ENCODE assay signal across 13 mouse cellular contexts in genomic region chr1:91061105-91061504, GRCm38 (mm10).
A peak's percentile ranks its signal among the peaks of the same experiment; 100 is the strongest.
DNase-seq lines count a peak whose midpoint lies in the region; ATAC-seq and TF ChIP-seq lines count a peak whose summit lies in the region.
"Had no signal": no experiment of that assay in that cellular context is flagged by ENCODE, and none has a peak within 500 bp of the region (broad histone marks: within the 10 kb centered on the region; RNA-seq: fewer than 3 reads in every experiment).

No protein-coding gene starts in this region.

- TF ChIP-seq POLR2A in kidney, adult 2 months (IDR thresholded peaks at IDR 0.05; ENCODE audit: low read depth, low read length): no peak
- no peak for TF ChIP-seq POLR2A in small intestine, adult 2 months (IDR thresholded peaks at IDR 0.05; ENCODE audit: low read depth, low read length)

- peaks cover 38% of the 10 kb centered on the region for H3K4me1 ChIP-seq in kidney, adult 2 months (ENCODE audit: control insufficient read depth, insufficient read depth, low read length)
- H3K4me1 ChIP-seq in kidney, embryonic 14.5 days (ENCODE audit: control insufficient read depth, insufficient read depth, low read length): peaks cover 25% of the 10 kb centered on the region
- H3K4me1 ChIP-seq in lung, embryonic 14.5 days (ENCODE audit: insufficient read depth): peaks cover 15% of the 10 kb centered on the region
- H3K4me1 ChIP-seq in heart, embryonic 16.5 days (ENCODE audit: control insufficient read depth, insufficient read depth, low read length): peaks cover 94% of the 10 kb centered on the region
- H3K4me1 ChIP-seq in small intestine, adult 2 months (ENCODE audit: control insufficient read depth, insufficient read depth, insufficient read length, low read length): peaks cover 69% of the 10 kb centered on the region
- H3K4me1 ChIP-seq in forebrain, embryonic 15.5 days: peaks cover 11% of the 10 kb centered on the region

- no peaks in the 10 kb centered on the region for H3K9me3 ChIP-seq in kidney, embryonic 14.5 days (ENCODE audit: control insufficient read depth, low read length)
- H3K9me3 ChIP-seq in lung, embryonic 14.5 days (ENCODE audit: low read depth, low read length): no peaks in the 10 kb centered on the region
- H3K9me3 ChIP-seq in heart, embryonic 16.5 days (replicated peaks; ENCODE audit: control insufficient read depth, low read length): no peaks in the 10 kb centered on the region
- no peaks in the 10 kb centered on the region for H3K9me3 ChIP-seq in forebrain, embryonic 15.5 days
- H3K9me3 ChIP-seq: hindbrain, embryonic 12.5 days had no signal

- WGBS in kidney, adult 2 months: 68% methylated on average over 4 of the region's 4 CpGs
- 43% methylated on average over 4 of the region's 4 CpGs for WGBS in kidney, embryonic 14.5 days
- WGBS in lung, embryonic 14.5 days: 30% methylated on average over 4 of the region's 4 CpGs
- WGBS in heart, embryonic 16.5 days: 34% methylated on average over 4 of the region's 4 CpGs
- WGBS in small intestine, adult 2 months: 75% methylated on average over 4 of the region's 4 CpGs
- 89% methylated on average over 4 of the region's 4 CpGs for WGBS in forebrain, embryonic 15.5 days

- no peaks in the 10 kb centered on the region for H3K27me3 ChIP-seq in kidney, adult 2 months (replicated peaks; ENCODE audit: control insufficient read depth, insufficient read depth, low read length)
- no peaks in the 10 kb centered on the region for H3K27me3 ChIP-seq in kidney, embryonic 14.5 days (ENCODE audit: control insufficient read depth, insufficient read depth, low read length)
- no peaks in the 10 kb centered on the region for H3K27me3 ChIP-seq in lung, embryonic 14.5 days (ENCODE audit: insufficient read depth, low read length)
- H3K27me3 ChIP-seq in heart, embryonic 16.5 days (ENCODE audit: control insufficient read depth, insufficient read depth, low read length): no peaks in the 10 kb centered on the region
- no peaks in the 10 kb centered on the region for H3K27me3 ChIP-seq in small intestine, adult 2 months (ENCODE audit: control insufficient read depth, insufficient read depth, low read length)
- H3K27me3 ChIP-seq in forebrain, embryonic 15.5 days: no peaks in the 10 kb centered on the region
- H3K27me3 ChIP-seq: CH12.LX; hindbrain, embryonic 12.5 days; Patski had no signal

- no peak overlapping the region for H3K4me3 ChIP-seq in kidney, adult 2 months (ENCODE audit: insufficient read depth, low read depth, low read length)
- H3K4me3 ChIP-seq in kidney, embryonic 14.5 days (ENCODE audit: low read length): no peak overlapping the region
- no peak overlapping the region for H3K4me3 ChIP-seq in lung, embryonic 14.5 days (ENCODE audit: low read depth, low read length)
- no peak overlapping the region for H3K4me3 ChIP-seq in heart, embryonic 16.5 days (ENCODE audit: low read length)
- H3K4me3 ChIP-seq in small intestine, adult 2 months (ENCODE audit: low read depth, low read length): no peak overlapping the region
- H3K4me3 ChIP-seq in forebrain, embryonic 15.5 days: no peak overlapping the region
- H3K4me3 ChIP-seq: hindbrain, embryonic 12.5 days had no signal

- 0 out of 2 replicates have a peak overlapping the region, but pooled peaks have one; percentile 19 for H3K27ac ChIP-seq in kidney, adult 2 months (ENCODE audit: insufficient read depth, low read depth, low read length)
- H3K27ac ChIP-seq in kidney, embryonic 14.5 days (ENCODE audit: low read depth, low read length): no peak overlapping the region; the same call in 1 of the 2 replicates
- H3K27ac ChIP-seq in lung, embryonic 14.5 days (ENCODE audit: low read depth): no peak overlapping the region; the same call in 1 of the 2 replicates
- peak overlapping the region; percentile 54 for H3K27ac ChIP-seq in heart, embryonic 16.5 days (ENCODE audit: low read length)
- 0 out of 2 replicates have a peak overlapping the region, but pooled peaks have one; percentile 54 for H3K27ac ChIP-seq in small intestine, adult 2 months (ENCODE audit: insufficient read depth, low read depth, low read length)
- no peak overlapping the region for H3K27ac ChIP-seq in forebrain, embryonic 15.5 days (replicated peaks)
- H3K27ac ChIP-seq: hindbrain, embryonic 12.5 days had no signal

- DNase-seq in kidney, adult 2 months: peak; percentile 32
- DNase-seq in lung, embryonic 14.5 days: peak; percentile 70
- DNase-seq in lung, adult 18-20 months: no peak
- DNase-seq in layer of hippocampus, adult 18-20 months (ENCODE audit: low spot score in 2 of 2): no peak
- DNase-seq: left cerebral cortex, postnatal 4 days; right cerebral cortex, postnatal 25 days had no signal

- TF ChIP-seq CTCF in kidney, adult 2 months (conservative IDR thresholded peaks at IDR 0.05; ENCODE audit: insufficient read depth, insufficient read length, low read depth, low read length): no peak
- TF ChIP-seq CTCF in lung, embryonic 14.5 days (IDR thresholded peaks at IDR 0.05; ENCODE audit: low read depth): no peak
- no peak for TF ChIP-seq CTCF in small intestine, adult 2 months (IDR thresholded peaks at IDR 0.05; ENCODE audit: extremely low read depth, insufficient read length, insufficient replicate concordance, low read depth, low read length)

- ATAC-seq in kidney, embryonic 14.5 days (ENCODE audit: low FRiP score, low TSS enrichment): no peak
- ATAC-seq in lung, embryonic 14.5 days (ENCODE audit: insufficient read depth): no peak
- no peak for ATAC-seq in heart, embryonic 16.5 days (replicated peaks; ENCODE audit: extremely low read depth, insufficient read depth, low FRiP score)
- no peak for ATAC-seq in forebrain, embryonic 15.5 days (replicated peaks)
- ATAC-seq: Patski had no signal

- H3K9ac ChIP-seq in kidney, embryonic 14.5 days (ENCODE audit: low read depth, low read length): no peak overlapping the region
- H3K9ac ChIP-seq in lung, embryonic 14.5 days: no peak overlapping the region
- no peak overlapping the region for H3K9ac ChIP-seq in heart, embryonic 16.5 days (ENCODE audit: low read length)
- H3K9ac ChIP-seq in forebrain, embryonic 15.5 days (replicated peaks): no peak overlapping the region
- H3K9ac ChIP-seq: hindbrain, embryonic 12.5 days had no signal

- H3K4me2 ChIP-seq in kidney, embryonic 14.5 days (replicated peaks; ENCODE audit: low read depth, low read length): no peak overlapping the region
- H3K4me2 ChIP-seq in lung, embryonic 14.5 days: no peak overlapping the region
- H3K4me2 ChIP-seq in heart, embryonic 16.5 days (ENCODE audit: low read depth, low read length): no peak overlapping the region
- H3K4me2 ChIP-seq in forebrain, embryonic 15.5 days (replicated peaks): no peak overlapping the region
- H3K4me2 ChIP-seq: hindbrain, embryonic 12.5 days had no signal

- no peaks in the 10 kb centered on the region for H3K36me3 ChIP-seq in kidney, adult 2 months (ENCODE audit: control insufficient read depth, insufficient read depth, low read length)
- H3K36me3 ChIP-seq in kidney, embryonic 14.5 days (ENCODE audit: control insufficient read depth, insufficient read depth, low read length): no peaks in the 10 kb centered on the region
- no peaks in the 10 kb centered on the region for H3K36me3 ChIP-seq in lung, embryonic 14.5 days (ENCODE audit: insufficient read depth)
- no peaks in the 10 kb centered on the region for H3K36me3 ChIP-seq in heart, embryonic 16.5 days (ENCODE audit: control insufficient read depth, insufficient read depth)
- no peaks in the 10 kb centered on the region; the same call in 1 of the 2 replicates for H3K36me3 ChIP-seq in small intestine, adult 2 months (ENCODE audit: control insufficient read depth, insufficient read depth, low read length)
- no peaks in the 10 kb centered on the region for H3K36me3 ChIP-seq in forebrain, embryonic 15.5 days
- H3K36me3 ChIP-seq: hindbrain, embryonic 12.5 days had no signal

Comparison
In these comparisons a context has a peak if more than half of its experiments do, and no peak if none do; other contexts are left out.
1. DNase-seq: peak in kidney, adult 2 months (single experiment) and lung, embryonic 14.5 days (single experiment); none in lung, adult 18-20 months (0 of 2) and layer of hippocampus, adult 18-20 months (0 of 2).
2. H3K27ac ChIP-seq: peak in kidney, adult 2 months (single experiment), heart, embryonic 16.5 days (single experiment) and small intestine, adult 2 months (single experiment); none in kidney, embryonic 14.5 days (single experiment), lung, embryonic 14.5 days (single experiment) and forebrain, embryonic 15.5 days (single experiment).